Mouse (Mus musculus): ENCODE measurements around the gene Thumpd2. TPM values are rescaled to one million over a fixed set of nuclear protein-coding genes. Genes with fewer than 3 reads are reported as not detected.

The Thumpd2 gene
- polyA plus RNA-seq, 1 experiment from 2014 or later = 5.0 TPM

DNA sequence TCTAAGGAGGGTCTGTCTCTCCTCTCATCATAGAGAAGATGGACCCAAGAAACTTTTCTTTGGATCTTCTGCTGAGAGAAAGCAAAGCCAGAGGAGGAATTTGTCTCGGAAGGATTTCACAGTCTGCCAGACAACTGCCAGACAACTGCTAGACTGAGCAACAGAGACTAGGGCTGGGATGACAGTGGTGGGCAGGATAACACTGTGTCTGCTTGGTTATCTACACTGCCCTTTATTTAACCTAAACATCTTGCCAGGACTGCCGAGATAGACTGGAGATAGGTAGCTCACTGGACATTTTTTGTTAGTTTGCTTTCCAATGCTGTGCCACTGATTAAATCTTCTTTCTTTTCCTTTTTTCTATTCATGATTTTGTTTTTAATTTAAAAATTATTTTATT, 23.2 kb downstream of the Thumpd2 start:
- no peak for ATAC-seq

DNA sequence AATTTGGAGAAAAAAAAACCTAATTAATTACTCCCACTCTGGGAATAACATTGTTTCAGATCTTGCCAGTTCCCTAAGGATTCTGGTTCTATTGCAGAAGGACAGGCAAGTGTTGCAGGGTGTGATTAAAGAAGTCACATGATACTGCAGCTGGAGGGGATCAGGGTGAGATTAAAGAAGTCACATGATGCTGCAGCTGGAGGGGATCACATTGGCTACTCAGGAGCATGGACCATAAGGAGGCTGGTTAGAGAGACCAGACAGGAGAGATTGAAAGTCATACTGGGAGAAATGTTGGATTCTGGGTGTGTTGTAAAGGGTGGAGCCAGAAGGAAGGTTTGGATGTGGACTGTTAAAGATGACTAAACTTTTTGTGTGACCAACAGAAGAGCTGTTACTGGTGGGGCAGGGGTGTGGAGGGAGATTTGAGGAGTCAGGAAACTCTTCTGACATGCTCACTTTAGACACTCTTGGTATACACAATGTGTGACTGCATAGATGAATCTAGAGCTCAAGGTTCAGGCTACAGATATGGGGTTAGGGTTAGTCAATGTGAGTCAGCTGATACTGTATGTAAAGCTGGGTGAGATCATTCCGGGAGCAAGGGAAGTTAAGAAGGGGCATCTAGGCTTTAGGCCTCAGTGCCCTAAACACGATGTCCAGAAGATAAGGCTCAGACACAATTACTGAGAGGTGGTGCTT, 26.0 kb downstream of the Thumpd2 start:
- Histone ChIP-seq H3K36me3 (ENCODE audit: control insufficient read depth, insufficient read depth) (peaks cover 46% of the 10 kb centered on the region), H3K4me2 (replicated peaks; ENCODE audit: low read depth) (no peak overlapping the region), H3K4me3 (ENCODE audit: low read depth, low read length) (no peak overlapping the region), H3K27ac (ENCODE audit: low read depth, low read length) (no peak overlapping the region), H3K27me3 (replicated peaks; ENCODE audit: control insufficient read depth, insufficient read depth, low read length) (no peaks in the 10 kb centered on the region), H3K4me1 (replicated peaks; ENCODE audit: control insufficient read depth, insufficient read depth, low read length) (no peaks in the 10 kb centered on the region), H3K9me3 (ENCODE audit: control insufficient read depth) (no peaks in the 10 kb centered on the region), H3K9ac (ENCODE audit: low read depth, low read length) (no peak overlapping the region)
- peak; percentile 43; the same call in 1 of the 2 replicates for ATAC-seq
- 67% methylated on average over 2 of the region's 2 CpGs for WGBS
- no peak for TF ChIP-seq CTCF (IDR thresholded peaks at IDR 0.05; ENCODE audit: low read depth)

More for the DNA sequence above, 23.2 kb downstream of the Thumpd2 start:
- no peak for TF ChIP-seq CTCF (IDR thresholded peaks at IDR 0.05; ENCODE audit: low read depth)
- no peak overlapping the region for H3K27ac ChIP-seq (ENCODE audit: low read depth, low read length)
- H3K4me3 ChIP-seq (ENCODE audit: low read depth, low read length) = no peak overlapping the region
- H3K9me3 ChIP-seq (ENCODE audit: control insufficient read depth) = no peaks in the 10 kb centered on the region
- H3K4me1 ChIP-seq (replicated peaks; ENCODE audit: control insufficient read depth, insufficient read depth, low read length) = no peaks in the 10 kb centered on the region
- no peak overlapping the region for H3K4me2 ChIP-seq (replicated peaks; ENCODE audit: low read depth)
- no peaks in the 10 kb centered on the region for H3K27me3 ChIP-seq (replicated peaks; ENCODE audit: control insufficient read depth, insufficient read depth, low read length)
- H3K36me3 ChIP-seq (ENCODE audit: control insufficient read depth, insufficient read depth) = peaks cover 48% of the 10 kb centered on the region
- 74% methylated on average over 2 of the region's 2 CpGs for WGBS
- no peak overlapping the region for H3K9ac ChIP-seq (ENCODE audit: low read depth, low read length)

DNA sequence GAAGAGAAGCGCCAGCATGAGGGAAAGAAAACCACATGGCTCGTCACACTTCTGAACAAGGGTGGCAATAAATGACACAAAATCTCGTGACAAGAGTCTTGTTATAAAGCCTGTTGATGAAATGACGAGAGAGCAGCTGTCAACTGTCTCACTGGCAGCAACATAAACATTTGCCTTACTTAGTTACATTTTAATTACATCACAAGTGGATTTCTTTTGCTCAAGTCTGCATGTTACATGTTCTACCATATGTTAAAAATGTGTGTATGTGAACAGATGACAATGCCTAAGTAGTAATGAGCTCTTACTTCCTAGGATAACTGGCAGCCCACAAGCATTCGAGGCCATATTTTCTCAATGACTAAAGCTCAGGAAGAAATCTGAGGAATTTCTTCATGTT, 29.5 kb downstream of the Thumpd2 start:
- Histone ChIP-seq H3K4me1 (replicated peaks; ENCODE audit: control insufficient read depth, insufficient read depth, low read length) (no peaks in the 10 kb centered on the region), H3K4me3 (ENCODE audit: low read depth, low read length) (no peak overlapping the region), H3K4me2 (replicated peaks; ENCODE audit: low read depth) (no peak overlapping the region), H3K9ac (ENCODE audit: low read depth, low read length) (no peak overlapping the region), H3K27me3 (replicated peaks; ENCODE audit: control insufficient read depth, insufficient read depth, low read length) (no peaks in the 10 kb centered on the region), H3K36me3 (ENCODE audit: control insufficient read depth, insufficient read depth) (peaks cover 39% of the 10 kb centered on the region), H3K27ac (ENCODE audit: low read depth, low read length) (no peak overlapping the region), H3K9me3 (ENCODE audit: control insufficient read depth) (no peaks in the 10 kb centered on the region)
- no peak for ATAC-seq
- 71% methylated on average over 5 of the region's 5 CpGs for WGBS
- TF ChIP-seq CTCF (IDR thresholded peaks at IDR 0.05; ENCODE audit: low read depth) = no peak

DNA sequence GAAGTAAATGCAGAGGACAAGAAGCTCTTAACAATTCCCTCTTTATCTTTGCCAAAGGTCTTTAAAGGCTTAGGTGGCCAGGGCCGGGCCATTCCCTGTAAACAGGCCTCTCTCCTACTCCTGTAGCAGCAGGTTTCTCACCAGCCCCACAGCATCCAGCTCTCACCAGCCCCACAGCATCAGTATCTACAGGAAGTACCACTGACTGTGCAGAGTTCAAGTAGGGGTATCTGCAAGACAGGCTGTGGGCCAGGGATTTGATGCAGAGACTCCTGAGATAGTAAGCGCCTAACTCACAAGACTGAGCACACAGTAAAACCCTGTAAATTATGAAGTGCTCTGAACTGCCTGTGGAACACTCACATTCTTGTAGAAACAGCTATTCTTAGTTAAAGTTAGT, 31.9 kb downstream of the Thumpd2 start:
- 61% methylated on average over 2 of the region's 2 CpGs for WGBS
- no peaks in the 10 kb centered on the region for H3K9me3 ChIP-seq (ENCODE audit: control insufficient read depth)
- H3K4me2 ChIP-seq (replicated peaks; ENCODE audit: low read depth) = no peak overlapping the region
- no peak overlapping the region for H3K27ac ChIP-seq (ENCODE audit: low read depth, low read length)
- no peak overlapping the region for H3K4me3 ChIP-seq (ENCODE audit: low read depth, low read length)
- no peak for TF ChIP-seq CTCF (IDR thresholded peaks at IDR 0.05; ENCODE audit: low read depth)
- no peak overlapping the region for H3K9ac ChIP-seq (ENCODE audit: low read depth, low read length)
- no peak for ATAC-seq
- H3K27me3 ChIP-seq (replicated peaks; ENCODE audit: control insufficient read depth, insufficient read depth, low read length) = no peaks in the 10 kb centered on the region
- H3K4me1 ChIP-seq (replicated peaks; ENCODE audit: control insufficient read depth, insufficient read depth, low read length) = no peaks in the 10 kb centered on the region
- H3K36me3 ChIP-seq (ENCODE audit: control insufficient read depth, insufficient read depth) = peaks cover 48% of the 10 kb centered on the region

DNA sequence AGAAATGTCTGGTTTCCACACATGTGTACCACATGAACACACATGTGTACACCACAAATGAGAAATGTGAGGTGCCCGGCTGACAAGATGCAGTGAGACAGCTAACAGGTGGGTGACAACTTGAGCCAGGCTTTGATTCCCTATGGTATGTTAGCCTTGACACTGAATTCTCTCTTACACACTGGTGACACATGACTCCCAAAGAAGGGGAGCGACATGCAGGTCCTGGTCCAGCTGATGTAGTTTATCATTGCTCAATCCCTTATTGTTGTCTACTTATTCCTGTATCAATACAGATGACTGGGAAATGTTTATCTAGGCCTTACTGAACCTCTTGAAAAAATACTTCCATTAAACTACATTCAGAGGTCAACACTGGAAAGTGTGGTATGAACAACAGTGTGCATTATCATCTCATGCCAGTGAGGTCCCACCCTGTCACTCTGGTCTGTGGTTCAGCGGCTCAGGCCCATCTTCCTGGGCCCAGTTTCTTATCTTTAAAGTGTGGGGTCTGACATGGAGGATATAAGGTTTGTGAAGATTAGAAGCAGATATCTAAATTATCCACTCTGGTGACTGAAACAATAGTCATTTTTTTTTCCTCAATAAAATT, 32.9 kb downstream of the Thumpd2 start:
- no peak for TF ChIP-seq CTCF (IDR thresholded peaks at IDR 0.05; ENCODE audit: low read depth)
- Histone ChIP-seq H3K4me2 (replicated peaks; ENCODE audit: low read depth) (no peak overlapping the region), H3K27ac (ENCODE audit: low read depth, low read length) (no peak overlapping the region), H3K9me3 (ENCODE audit: control insufficient read depth) (no peaks in the 10 kb centered on the region), H3K27me3 (replicated peaks; ENCODE audit: control insufficient read depth, insufficient read depth, low read length) (no peaks in the 10 kb centered on the region), H3K4me1 (replicated peaks; ENCODE audit: control insufficient read depth, insufficient read depth, low read length) (no peaks in the 10 kb centered on the region), H3K36me3 (ENCODE audit: control insufficient read depth, insufficient read depth) (peaks cover 46% of the 10 kb centered on the region), H3K4me3 (ENCODE audit: low read depth, low read length) (no peak overlapping the region), H3K9ac (ENCODE audit: low read depth, low read length) (no peak overlapping the region)
- WGBS = 89% methylated on average over 3 of the region's 3 CpGs
- no peak for ATAC-seq

DNA sequence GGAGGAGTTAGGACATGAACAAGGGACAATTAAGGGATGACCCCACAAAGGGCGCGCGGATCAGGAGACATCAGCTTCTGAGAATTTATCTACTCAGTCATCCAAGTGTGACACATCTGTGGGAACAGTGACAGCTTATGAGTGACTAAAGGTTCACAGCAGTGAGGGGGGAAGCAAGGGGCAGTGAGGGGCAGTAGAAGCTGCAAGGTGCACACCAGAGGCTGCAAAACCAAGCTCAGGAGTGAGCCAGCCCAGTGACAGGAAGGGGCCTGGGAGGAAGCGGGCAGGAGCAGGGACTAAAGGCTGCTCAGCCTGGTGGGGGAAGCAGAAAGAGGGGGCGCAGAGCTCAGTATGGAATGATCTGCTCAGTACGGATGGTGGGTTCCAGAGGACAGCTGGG, 37.6 kb downstream of the Thumpd2 start:
- ATAC-seq = no peak
- Histone ChIP-seq H3K9ac (ENCODE audit: low read depth, low read length) (no peak overlapping the region), H3K4me2 (replicated peaks; ENCODE audit: low read depth) (no peak overlapping the region), H3K9me3 (ENCODE audit: control insufficient read depth) (no peaks in the 10 kb centered on the region), H3K4me3 (ENCODE audit: low read depth, low read length) (no peak overlapping the region), H3K36me3 (ENCODE audit: control insufficient read depth, insufficient read depth) (peaks cover 68% of the 10 kb centered on the region), H3K27ac (ENCODE audit: low read depth, low read length) (no peak overlapping the region), H3K4me1 (replicated peaks; ENCODE audit: control insufficient read depth, insufficient read depth, low read length) (no peaks in the 10 kb centered on the region), H3K27me3 (replicated peaks; ENCODE audit: control insufficient read depth, insufficient read depth, low read length) (no peaks in the 10 kb centered on the region)
- 95% methylated on average over 6 of the region's 6 CpGs for WGBS
- TF ChIP-seq CTCF (IDR thresholded peaks at IDR 0.05; ENCODE audit: low read depth) = no peak
